Mouse (Mus musculus) T-helper 17 cell (primary cell): Measurements from ENCODE around the gene Abca7.
"Not testable (repeated sequence)": the region's sequence is repeated elsewhere in the genome, so short reads cannot be mapped to it uniquely, and the experiment has no call there.

Experiments used
- in situ Hi-C, 2 experiments: fragments of 300-600 bp; cut with MboI, MseI; formaldehyde crosslinking; loops; 1 replicate in 1 of 2; 2 replicates in 1 of 2; pipeline ENCODE4 v1.15.1; 2025; ENCODE audit warnings: high pct_unique_total_duplicates in 2 of 2

Abca7 gene

DNA sequence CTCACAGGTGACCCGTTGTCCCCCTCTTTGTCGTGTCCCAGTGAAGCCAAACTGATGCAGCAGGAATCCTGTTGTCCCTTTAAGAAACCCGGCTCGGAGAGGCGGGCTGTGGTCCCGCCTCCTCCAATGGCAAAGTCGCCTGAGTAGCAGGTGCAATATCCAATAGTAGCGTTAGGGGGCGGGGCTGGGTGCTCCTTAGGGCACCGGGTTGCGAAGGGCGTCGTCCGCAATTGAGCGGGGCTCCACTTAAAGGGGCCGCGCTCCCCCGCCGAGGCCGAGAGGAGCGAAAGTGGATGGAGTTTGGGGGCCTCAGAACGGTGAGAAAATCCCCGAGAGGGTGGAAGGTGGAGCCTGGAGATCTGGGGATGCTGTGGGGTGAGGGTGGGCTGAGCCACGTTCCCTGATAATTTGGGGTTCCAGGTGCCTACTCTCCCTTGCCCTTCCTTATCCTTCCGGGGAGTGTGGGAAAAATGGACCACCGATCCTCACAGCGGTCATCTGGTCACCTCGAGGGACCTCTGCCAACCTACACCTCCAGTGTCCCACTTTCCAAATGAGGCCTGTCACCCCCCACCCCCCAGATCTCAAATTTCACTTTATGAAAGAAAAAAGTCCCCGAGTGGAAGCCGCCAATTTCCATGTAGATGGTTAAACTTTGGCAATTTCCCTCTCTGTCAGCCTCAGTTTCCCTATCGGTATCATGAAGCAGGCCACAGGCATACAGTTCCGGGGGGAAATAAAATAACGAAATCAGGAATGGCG, at the start of gene Abca7:
Gene Abca7 (plus strand): TSS at position 223 of the 762 bp plus-strand sequence.
- in situ Hi-C loops = no loop called here

DNA sequence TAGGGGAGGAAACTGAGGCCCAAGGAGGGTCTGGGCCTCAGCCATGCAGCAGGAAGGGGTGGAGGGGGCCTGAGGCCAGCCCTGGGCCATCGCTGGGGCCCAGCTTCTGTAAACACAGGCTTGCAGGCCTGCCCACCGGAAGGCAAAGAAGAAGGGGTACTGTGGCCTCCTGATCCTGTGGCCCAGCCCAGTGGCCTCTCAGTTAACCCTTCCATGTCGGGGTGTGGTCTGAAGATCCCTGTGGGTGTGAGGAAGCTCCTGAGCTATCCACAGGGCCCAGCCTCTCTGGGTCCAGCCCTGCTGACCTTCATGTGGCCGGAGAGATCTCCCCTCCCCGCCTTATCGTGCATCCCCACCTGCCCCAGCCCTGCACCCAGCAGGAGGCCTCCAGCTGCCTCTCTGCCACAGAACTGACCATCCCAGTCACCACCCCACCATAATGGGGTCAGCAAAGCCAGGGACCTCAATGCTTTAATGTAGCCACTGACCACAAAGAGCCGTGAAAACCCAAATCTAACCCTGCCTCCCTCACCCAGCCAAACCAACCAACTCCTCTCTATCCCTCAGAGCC, 49.5 kb upstream of the Abca7 start:
- in situ Hi-C loops = no loop called here

DNA sequence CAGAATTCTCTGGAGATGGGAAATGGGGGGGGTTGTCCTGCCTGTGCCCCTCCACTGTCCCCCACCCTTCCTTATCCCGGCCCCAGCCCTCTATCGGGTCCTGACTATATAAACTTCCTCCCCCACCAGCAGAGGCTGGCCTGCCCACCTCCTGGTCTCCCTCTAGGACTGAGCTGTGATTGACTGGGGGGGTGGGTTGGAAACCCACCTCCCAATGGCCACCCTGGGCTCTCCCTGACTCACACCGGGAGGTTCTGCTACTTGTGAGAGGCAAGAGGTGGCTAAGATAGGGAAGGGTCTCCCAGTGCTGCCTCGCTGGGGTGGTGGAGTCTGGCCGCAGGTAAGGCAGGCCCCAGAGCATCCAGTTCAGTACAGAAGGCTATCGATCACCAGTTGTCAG, 48.8 kb upstream of the Abca7 start:
- in situ Hi-C loops = no loop called here

DNA sequence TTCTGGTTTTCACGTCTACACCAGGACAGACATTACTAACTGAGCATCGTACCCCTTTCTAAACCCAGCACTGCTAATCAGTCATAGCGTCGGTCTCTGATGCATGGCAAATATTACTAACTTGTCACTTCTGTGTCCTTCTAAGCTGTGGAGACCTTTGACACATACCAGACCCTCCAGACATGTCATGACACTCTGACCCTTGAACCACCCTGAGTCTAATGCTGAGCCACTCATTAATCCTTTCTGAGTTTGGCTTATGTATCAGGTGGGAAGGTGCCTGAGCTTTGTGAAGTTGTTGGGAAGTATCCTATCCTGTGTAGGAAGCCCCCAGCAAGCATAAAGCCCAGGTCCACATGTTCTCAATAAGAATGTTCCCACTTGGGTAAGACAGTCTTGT, 46.4 kb upstream of the Abca7 start:
- in situ Hi-C loops = loop anchor here in 1 of 2 experiments (5.0 kb wide), 1 partner anchor 68 kb away; no protein-coding TSS in a partner anchor

DNA sequence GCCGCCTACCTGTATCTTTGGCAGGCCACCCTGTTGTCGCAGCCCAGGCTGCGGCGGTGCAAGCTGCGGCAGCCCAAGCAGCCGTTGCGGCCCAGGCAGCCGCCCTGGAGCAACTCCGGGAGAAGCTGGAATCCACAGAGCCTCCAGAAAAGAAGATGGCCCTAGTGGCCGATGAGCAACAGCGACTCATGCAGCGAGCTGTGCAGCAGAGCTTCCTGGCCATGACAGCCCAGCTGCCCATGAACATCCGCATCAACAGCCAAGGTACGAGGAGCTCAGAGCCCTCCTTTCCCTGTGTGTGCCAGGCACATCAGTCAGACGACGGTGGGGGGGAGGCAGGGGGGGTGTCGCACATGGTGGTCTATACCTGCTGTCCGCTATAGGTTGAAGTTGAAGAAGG, 45.6 kb upstream of the Abca7 start:
- in situ Hi-C loops = loop anchor here in 1 of 2 experiments (5.0 kb wide), 1 partner anchor 68 kb away; no protein-coding TSS in a partner anchor

DNA sequence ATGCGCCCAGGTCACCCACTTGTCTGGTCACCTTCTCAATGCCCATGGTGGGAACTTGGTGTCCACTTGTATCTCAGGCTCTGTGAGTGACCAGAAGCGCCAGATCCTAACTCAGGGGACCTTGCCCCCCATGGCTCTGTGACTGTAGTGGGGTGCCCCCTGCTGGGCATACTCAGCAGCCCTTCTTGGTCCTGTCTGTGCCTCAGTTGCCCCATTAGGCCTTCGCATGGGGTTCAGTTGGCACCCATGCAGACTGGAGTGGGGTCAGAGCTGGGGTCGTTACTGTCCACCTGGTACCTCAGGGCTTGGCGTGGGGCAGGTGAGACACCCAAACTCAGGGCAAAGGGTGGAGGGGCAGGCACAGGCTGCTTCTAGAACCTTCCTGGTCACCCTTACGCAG, 42.3 kb upstream of the Abca7 start:
- in situ Hi-C loops = loop anchor here in 1 of 2 experiments (5.0 kb wide), 1 partner anchor 72 kb away; no protein-coding TSS in a partner anchor

DNA sequence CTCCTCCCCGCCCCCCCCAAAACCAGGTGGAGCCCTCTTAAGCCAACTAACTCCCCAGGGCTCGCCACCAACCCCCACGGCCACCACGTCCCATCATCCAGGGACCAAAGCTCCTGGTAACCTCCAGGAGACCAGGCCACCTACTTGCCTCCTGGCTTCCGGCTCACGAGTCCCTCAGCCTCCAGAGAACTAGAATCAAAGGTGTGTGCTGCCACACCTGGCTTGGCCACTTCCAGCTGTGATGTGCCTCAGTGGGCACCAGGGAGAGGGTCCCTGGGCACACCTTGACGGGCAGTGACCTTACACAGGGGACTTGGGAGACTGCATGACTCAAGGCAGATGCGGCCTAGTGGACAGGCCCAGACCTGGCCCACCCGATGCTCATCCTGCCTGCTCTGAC, 40.6 kb upstream of the Abca7 start:
- in situ Hi-C loops = no loop called here

DNA sequence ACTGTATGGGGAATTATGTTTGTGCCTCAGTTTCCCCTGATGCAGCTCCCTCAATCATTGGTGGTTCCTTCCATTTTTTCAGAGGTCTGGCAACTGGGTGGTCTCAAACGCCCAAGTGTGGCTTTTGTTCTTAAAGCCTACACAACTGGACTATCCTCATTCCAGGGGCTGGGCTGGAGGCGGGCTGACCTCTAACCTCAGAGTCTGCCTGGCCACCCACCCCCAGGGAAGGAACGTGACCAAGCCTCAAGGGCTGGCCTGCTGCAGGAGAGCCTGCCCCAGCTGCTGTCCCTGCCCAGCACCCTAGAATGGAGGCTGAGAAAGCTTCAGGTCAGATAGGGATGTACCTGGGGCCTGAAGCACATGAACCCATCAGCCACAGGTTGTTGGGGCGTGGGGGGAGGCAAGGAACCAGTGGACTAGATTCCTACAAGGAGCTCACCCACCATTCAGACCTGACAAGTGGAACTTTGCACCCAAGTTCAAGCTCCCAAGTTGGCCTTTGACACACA, 39.6 kb upstream of the Abca7 start:
- in situ Hi-C loops = no loop called here

DNA sequence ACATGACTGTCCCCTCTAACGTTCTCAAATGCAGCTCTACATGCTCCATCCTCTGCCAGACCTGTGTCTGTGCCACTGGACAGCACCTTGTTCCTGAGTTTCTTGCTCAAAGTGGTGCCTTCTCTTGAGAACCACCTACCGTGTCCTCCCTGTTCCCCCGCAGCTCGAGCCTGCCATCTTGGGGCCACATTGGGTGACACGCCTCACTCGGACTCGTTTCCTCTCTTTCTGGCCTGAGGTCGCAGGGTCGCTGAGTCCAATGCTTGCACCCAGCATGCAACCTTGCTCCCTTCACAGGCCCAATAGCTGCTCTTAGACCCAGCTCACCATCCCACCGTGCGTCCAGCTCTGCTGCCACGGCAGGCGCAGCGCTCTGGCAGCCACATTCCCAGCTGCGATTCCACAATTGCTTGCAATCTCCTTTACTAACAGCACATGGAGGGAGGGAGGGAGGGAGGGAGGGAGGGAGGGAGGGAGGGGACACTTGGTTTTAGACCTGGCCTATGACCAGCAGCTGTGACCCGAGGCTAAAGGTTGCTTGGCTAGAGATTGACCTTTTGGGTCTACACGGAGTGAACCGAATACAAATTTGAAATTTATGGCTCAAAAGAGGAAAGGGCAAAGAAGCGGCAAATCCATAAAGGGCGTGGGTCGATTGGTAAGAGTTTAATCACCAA, 38.0 kb upstream of the Abca7 start:
- in situ Hi-C loops = no loop called here

DNA sequence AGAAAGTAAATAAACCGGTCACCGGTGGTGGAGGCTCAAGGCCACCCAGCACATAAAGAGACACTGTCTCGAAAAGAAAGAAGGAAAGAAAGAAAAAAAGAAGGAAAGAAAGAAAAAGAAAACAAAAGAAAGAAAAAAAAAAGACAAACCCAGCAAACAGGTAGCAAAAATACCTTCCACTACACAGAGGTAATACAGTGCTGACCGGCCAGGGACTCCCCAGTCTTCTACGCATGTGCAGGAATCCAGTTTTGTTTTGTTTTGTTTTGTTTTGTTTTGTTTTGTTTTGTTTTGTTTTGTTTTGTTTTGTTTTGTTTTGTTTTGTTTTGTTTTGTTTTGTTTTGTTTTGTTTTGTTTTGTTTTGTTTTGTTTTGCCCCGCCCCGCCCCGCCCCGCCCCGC, 36.9 kb upstream of the Abca7 start:
- in situ Hi-C loops = not testable (repeated sequence)

DNA sequence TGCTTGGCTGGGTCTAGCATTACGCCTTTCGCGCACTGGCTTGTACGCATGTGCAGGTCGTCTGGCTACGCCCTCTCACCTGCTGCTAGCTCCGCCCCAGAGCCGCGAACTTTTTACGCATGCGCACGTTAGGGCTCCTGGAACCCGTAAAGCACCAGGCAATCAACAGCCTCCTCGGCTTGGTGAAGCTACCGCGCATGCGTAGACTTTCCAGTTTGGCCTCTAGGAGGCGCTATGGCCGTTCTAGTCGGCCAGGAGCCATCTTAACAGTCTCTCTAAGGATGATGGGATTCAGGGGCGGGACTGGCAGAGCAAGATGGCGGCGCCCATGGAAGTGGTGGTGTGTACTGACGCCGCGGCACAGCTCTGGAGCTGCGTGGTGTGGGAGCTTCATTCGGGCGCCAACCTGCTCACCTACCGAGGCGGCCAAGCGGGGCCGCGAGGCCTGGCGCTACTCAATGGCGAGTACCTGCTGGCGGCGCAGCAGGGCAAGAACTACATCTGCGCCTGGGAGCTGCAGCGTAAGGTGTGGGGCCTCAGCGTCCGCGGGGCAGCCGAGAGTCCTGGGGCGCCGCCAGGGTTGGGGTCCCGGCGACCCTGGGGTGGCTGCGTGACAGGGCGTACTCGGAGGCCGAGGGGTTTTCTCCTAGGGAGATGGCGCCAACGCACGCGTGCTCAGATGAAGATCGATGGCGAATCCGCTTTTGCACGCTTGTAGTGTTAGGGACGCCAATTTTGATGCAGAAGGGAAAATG, 36.3 kb upstream of the Abca7 start, which contains the start of gene Wdr18:
Gene Wdr18 (plus strand): TSS at position 306 of the 755 bp plus-strand sequence.
- in situ Hi-C loops = no loop called here

DNA sequence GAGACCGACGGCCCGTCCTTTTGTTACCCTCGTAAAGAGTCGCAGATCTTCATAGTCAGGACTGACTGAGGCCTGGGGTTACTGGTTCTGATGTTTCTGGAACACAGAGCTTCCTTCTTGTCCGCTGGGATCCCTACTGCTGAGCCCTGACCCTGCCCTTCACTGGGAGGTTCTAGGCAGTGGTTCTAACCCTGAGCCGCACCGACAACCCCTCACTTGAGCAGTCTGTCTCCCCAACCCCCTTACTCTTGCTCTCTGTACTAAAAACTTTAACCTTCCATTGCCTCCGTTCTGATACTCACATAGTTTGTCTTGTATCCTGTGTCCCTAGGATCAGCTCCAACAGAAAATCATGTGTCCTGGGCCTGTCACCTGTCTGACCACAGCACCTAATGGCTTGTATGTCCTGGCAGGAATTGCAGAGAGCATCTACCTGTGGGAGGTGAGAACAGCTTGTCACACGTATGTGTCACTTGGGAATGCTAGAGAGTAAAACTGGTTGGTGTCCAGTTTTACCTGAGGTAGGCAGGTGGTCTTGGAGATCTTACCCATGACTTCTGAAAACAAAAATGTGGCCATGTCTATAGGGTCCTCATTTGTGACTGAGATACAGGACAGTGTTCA, 35.5 kb upstream of the Abca7 start:
- in situ Hi-C loops = no loop called here

DNA sequence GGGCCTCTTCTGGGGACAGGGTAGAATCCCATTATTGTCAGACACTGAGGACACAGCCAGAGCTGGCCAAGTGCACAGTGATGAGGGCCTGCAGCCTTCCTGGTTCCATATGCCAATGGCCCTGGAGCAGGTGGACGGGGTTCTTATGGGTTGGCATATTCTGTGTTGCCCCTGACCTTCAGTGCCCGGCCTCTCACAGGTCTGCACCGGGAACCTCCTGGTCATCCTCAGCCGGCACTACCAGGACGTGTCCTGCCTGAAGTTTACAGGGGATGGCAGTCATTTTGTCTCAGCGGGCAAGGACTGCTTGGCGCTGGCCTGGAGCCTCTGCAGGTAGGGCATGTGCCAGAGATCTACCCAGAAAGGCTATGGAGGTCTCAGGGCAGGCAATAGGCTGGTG, 31.6 kb upstream of the Abca7 start:
- in situ Hi-C loops = no loop called here

DNA sequence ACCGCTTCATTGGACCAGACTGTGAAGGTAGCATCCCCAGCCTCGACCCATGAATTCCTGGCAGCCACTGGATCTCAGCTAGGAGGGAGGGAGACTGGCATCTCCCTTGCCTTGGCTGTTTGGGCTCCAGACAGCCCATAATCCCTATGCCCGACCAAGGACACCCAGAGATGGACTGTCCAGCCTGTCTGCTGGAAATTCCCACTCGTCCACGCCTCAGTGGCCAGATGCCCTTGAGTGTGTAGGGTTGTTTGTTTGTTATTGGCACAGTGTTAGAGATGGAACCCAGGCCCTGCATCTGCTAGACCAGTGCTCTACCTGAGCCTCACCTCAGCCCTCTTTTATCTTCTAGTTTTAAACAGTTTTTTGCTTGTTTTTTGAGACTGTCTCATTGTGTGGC, 31.0 kb upstream of the Abca7 start:
- in situ Hi-C loops = no loop called here

DNA sequence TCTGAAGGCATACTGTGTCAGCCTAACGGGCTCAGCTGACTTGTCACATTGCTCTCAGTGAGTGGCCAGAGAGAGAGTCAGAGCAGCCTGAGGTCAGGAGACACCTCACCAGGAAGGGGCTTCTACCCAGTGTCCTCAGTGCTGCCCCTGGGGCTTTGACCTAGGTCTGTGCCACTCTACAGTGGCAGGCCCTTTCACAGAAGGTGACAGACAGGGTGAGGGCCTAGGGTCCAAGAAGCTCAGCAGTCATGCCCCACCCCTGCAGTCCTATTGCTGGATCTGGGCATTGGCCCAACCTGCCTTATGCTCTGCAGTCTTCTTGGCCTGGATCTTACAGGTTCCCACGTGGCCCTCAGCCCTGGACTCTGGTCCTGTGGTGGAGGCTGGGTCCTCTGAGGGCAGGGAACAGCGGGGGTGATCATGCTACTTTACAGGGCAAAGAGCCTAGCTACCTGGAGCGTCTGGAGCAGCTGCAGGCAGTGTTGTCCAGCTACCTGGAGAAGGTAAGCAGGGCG, 29.4 kb upstream of the Abca7 start:
- in situ Hi-C loops = no loop called here

DNA sequence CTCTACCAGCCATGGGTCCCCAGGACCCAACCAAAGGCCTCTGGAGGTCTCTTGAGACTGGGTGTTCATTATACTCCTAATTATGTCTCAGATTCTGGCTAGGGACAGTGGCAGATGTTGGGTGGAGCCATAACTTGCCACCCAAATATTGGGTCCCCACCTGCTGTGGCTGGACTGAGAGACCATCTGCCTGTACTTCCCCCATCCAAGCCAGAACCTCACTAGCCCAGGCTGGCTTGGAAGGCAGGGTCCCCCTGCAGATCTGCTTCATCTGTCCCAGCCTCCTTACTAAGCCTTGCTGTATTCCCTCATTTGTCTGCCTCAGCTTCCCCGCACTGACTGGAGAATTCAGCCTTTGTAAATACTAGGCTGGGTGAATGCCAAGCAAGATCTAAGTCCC, 28.1 kb upstream of the Abca7 start:
- in situ Hi-C loops = no loop called here

DNA sequence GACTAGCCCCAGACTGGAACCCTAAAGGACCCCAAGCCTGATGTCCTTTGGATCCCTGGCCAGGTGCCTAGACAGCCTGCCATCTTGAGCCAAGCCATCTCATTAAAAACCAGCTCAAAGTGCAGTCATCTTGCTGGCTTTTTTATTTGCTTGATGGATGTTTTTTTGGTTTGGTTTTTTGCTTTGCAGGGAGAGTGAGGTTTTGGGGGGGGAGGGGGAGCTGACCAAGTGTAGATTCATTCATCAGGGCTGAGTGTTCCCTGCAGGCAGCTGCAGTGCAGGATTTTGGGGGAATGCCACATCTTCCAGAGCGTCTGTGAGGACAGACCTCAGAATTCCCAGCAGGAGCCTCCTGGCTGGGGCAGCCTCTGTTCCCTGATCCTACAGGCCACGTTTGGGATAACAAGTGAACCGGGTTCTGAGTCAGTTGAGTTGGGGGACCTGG, 27.1 kb upstream of the Abca7 start:
- in situ Hi-C loops = no loop called here

DNA sequence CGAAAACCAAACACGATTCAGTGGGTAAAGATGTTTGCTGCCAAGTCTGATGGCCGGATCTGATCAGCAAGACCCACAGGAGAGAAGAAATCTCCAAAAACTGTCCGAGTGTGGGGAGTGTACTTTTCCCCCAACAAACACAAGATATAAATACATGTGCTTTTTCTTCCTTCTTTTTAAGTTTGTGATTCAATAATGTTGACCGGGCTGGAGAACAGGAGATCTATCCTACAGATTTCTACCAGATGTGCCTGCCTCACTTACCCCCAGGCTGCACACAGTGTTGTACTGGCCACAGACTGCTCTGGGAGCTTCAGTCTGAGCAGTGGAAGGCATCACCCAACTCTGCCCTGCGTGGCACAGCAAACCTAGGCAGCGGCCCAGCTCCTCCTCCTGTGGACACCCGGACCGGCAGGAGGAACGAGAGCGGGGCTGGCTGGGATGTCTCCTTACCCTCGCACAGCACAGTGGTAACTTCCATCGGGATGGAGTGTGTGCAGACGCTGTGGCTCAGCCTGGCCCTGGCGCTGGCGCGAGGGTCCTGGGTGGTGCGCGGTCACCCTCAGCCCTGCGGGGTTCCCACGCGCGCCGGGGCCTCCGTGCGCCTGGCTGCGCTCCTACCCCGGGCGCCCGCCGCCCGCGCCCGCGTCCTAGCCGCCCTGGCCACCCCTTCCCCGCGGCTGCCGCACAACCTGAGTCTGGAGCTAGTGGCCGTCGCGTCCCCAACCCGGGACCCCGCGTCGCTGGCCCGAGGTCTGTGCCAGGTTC, 25.7 kb upstream of the Abca7 start, which contains the start of gene Grin3b:
Gene Grin3b (plus strand): TSS at position 301 of the 768 bp plus-strand sequence.
- in situ Hi-C loops = no loop called here

DNA sequence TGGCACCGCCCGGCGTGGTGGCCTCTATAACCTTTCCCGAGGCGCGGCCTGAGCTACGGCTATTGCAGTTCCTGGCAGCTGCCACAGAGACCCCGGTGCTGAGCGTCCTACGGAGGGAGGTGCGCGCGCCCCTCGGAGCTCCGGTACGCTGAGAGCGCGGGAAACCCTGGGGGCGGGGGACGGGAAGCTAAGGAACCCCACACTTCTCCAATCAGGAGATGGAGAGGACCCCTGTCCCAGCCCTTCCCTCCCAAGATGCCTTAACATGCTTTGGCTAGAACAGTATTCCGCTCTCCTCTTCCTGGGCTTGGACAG, 25.2 kb upstream of the Abca7 start:
- in situ Hi-C loops = no loop called here

DNA sequence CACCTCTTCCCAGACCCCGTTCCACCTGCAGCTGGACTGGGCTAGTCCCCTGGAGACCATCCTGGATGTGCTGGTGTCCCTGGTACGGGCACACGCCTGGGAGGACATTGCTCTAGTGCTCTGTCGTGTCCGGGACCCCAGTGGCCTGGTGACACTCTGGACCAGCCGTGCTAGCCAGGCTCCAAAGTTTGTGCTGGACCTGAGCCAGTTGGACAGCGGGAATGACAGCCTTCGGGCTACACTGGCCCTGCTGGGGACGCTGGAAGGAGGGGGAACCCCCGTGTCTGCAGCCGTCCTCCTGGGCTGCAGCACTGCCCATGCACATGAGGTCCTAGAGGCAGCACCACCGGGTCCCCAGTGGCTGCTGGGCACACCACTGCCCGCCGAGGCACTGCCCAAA, 23.5 kb upstream of the Abca7 start:
- in situ Hi-C loops = no loop called here
